Mouse (Mus musculus) ES-E14 (cell line): Measurements from ENCODE around the gene Rmi2.

Source experiments
- CHD2 ChIP-seq: IDR thresholded peaks from 2 replicates; pipeline ENCODE4 v1.6.1; 2014; ENCODE audit warnings: mild to moderate bottlenecking, low read depth, low read length, inconsistent platforms
- ZNF384 ChIP-seq: IDR thresholded peaks from 2 replicates; pipeline ENCODE4 v1.6.1; 2012; ENCODE audit warnings: low read depth, low read length, inconsistent platforms

DNA sequence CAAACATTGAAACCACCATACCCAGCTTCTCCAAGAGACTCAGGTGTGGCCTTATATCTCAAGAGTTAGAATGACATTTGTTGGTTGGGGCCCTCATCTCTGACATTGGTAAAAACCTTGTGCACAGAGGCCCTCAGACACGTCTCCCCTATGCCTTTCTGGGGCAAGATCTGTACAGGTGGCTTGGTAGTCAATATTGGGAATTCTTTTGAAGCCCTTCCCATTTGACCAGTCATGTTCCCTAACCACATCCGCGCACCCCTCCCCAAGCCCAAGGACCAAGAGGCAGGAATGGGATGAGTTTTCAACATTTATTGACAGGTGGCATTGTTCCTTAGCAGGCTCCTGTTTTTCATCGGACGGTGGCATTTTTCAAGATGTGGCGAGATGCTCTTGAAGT lies 38.8 kb upstream of the Rmi2 start, which contains the start of gene Prm2:
- TF ChIP-seq ZNF384 (no peak), CHD2 (no peak)
